Mouse (Mus musculus): ENCODE data around the gene Mug1.
"Not testable (repeated sequence)": the region's sequence is repeated elsewhere in the genome, so short reads cannot be mapped to it uniquely, and the experiment has no call there.

Gene Mug1

DNA sequence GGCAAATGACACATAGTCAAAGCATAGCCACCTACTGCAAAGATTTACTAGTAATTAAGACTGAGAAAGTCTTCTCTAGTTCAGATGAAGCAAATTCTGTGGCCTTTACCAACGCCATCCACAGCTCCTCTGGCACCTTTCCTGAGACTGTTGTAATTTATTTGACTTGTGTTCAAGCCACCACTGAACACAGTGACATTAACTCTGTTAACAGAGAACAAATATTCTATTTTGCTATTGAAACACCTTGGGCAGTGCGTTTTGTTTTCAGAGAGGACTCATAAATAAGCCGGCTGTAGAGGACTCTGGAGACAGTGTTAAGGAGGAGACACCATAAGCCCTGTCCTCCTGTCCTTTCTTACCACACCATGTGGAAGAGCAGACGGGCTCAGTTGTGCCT lies at the start of gene Mug1:
Mug1 (plus strand) TSS at position 271 of the 400 bp plus-strand sequence.
- DNase-seq (ENCODE audit: low read depth, low spot score), result not testable (repeated sequence)

DNA sequence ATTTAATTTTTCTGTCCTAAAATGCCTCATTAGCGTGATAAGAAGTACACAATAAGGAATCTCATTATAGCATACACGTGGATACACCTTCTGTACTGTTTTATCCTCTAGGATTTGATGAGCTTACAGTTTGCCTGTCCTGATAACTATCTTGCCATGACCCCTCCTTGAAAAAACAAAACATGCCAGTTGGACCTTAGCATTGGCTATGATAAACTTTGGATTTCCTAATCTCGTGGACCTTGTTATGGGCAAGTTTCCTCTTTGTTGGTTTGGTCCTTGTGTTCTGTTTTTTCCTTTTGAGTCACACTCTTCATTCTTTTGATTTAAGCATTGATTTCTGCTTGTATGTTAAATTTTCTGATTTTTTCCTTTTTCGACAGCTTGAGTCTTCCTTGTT lies 10.3 kb upstream of the Mug1 start:
- no peak for DNase-seq (ENCODE audit: low read depth, low spot score)

DNA sequence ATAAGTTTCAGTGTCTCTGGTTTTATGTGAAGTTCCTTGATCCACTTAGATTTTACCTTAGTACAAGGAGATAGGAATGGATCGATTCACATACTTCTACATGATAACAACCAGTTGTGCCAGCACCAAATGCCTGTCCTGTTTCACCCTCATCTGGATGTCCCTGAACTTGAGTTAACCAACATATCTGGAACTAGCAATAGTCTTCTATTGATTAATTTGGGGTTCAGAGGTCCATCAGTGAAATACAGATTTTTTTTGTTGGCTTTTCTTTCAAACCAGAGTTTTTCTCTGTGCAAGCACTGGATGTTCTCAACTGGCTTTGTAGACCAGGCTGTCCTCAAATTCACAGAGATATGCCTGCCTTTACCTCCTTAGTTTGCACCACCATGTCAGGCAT lies 2.0 kb upstream of the Mug1 start:
- no peak for DNase-seq (ENCODE audit: low read depth, low spot score)

DNA sequence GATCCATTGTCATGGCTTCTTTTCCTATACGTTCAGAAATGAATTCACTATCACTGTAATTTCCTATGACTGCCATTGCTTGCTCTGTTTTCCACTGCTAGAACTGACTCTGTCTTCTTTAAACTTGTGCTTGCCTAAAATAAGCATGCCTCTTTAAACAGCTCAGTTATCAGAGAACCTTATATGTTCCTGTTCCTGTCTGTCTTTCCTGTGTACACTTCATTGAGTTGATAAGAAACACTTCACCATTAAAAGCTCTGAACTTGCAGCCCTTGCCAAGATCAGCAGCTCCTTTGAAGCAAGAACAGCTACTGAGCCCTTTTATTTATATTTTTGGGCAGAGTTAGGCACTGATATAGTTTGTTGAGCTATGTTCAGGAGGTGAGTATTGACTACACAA lies 10.0 kb downstream of the Mug1 start:
- no peak for DNase-seq (ENCODE audit: low read depth, low spot score)
